Mouse (Mus musculus): ENCODE measurements at regions not wholly inside any gene's neighbourhood (a gene's known extent, or its start where the extent isn't known, plus 50 kb on each side); places are given as distances from the start of the nearest gene placed in this dataset.

GRCm38 (mm10) chr1:92749475-92749874, 82.0 kb upstream of the Gpc1 start:
- H3K4me2 ChIP-seq: no peak overlapping the region
- 64% methylated on average over 7 of the region's 7 CpGs for WGBS
- no peaks in the 10 kb centered on the region for H3K27me3 ChIP-seq
- no peak overlapping the region for H3K4me3 ChIP-seq
- no peak overlapping the region for H3K27ac ChIP-seq
- no peaks in the 10 kb centered on the region for H3K9me3 ChIP-seq
- H3K9ac ChIP-seq: no peak overlapping the region
- ATAC-seq (ENCODE audit: insufficient number of reproducible peaks, low FRiP score, low TSS enrichment, low read depth): no peak
- H3K36me3 ChIP-seq: no peaks in the 10 kb centered on the region
- peaks cover 24% of the 10 kb centered on the region for H3K4me1 ChIP-seq

- Histone ChIP-seq H3K4me1 (peaks cover 8% of the 10 kb centered on the region), H3K9ac (no peak overlapping the region), H3K9me3 (no peaks in the 10 kb centered on the region), H3K27me3 (no peaks in the 10 kb centered on the region), H3K27ac (no peak overlapping the region), H3K4me2 (no peak overlapping the region), H3K4me3 (no peak overlapping the region), H3K36me3 (no peaks in the 10 kb centered on the region)
- 59% methylated on average over 5 of the region's 5 CpGs for WGBS
- ATAC-seq (ENCODE audit: insufficient number of reproducible peaks, low FRiP score, low TSS enrichment, low read depth): no peak
Measured at GRCm38 (mm10) chr1:92745284-92745683, 86.2 kb upstream of the Gpc1 start.

GRCm38 (mm10) chr1:92744528-92745241, 86.8 kb upstream of the Gpc1 start:
- no peak overlapping the region for H3K9ac ChIP-seq
- ATAC-seq (ENCODE audit: insufficient number of reproducible peaks, low FRiP score, low TSS enrichment, low read depth): no peak
- no peak overlapping the region for H3K27ac ChIP-seq
- no peaks in the 10 kb centered on the region for H3K27me3 ChIP-seq
- no peaks in the 10 kb centered on the region for H3K9me3 ChIP-seq
- peaks cover 8% of the 10 kb centered on the region for H3K4me1 ChIP-seq
- H3K4me2 ChIP-seq: no peak overlapping the region
- H3K4me3 ChIP-seq: no peak overlapping the region
- H3K36me3 ChIP-seq: no peaks in the 10 kb centered on the region
- WGBS: 43% methylated on average over 9 of the region's 9 CpGs

- H3K4me3 ChIP-seq: no peak overlapping the region
- no peaks in the 10 kb centered on the region for H3K36me3 ChIP-seq
- H3K4me2 ChIP-seq: no peak overlapping the region
- no peak for ATAC-seq (ENCODE audit: insufficient number of reproducible peaks, low FRiP score, low TSS enrichment, low read depth)
- H3K9ac ChIP-seq: no peak overlapping the region
- no peak overlapping the region for H3K27ac ChIP-seq
- WGBS: 57% methylated on average over 4 of the region's 4 CpGs
- H3K4me1 ChIP-seq: peaks cover 8% of the 10 kb centered on the region
- H3K9me3 ChIP-seq: no peaks in the 10 kb centered on the region
- H3K27me3 ChIP-seq: no peaks in the 10 kb centered on the region
Measured at GRCm38 (mm10) chr1:92742881-92743621, 88.4 kb upstream of the Gpc1 start.

- Histone ChIP-seq H3K4me2 (no peak overlapping the region), H3K27ac (no peak overlapping the region), H3K4me1 (peaks cover 8% of the 10 kb centered on the region), H3K9me3 (no peaks in the 10 kb centered on the region), H3K9ac (no peak overlapping the region), H3K4me3 (no peak overlapping the region), H3K27me3 (no peaks in the 10 kb centered on the region), H3K36me3 (no peaks in the 10 kb centered on the region)
- ATAC-seq (ENCODE audit: insufficient number of reproducible peaks, low FRiP score, low TSS enrichment, low read depth): no peak
- WGBS: 87% methylated on average over 6 of the region's 6 CpGs
Measured at GRCm38 (mm10) chr1:92742300-92742699, 89.1 kb upstream of the Gpc1 start.

- no peak overlapping the region for H3K4me2 ChIP-seq
- no peaks in the 10 kb centered on the region for H3K27me3 ChIP-seq
- ATAC-seq (ENCODE audit: insufficient number of reproducible peaks, low FRiP score, low TSS enrichment, low read depth): no peak
- peaks cover 8% of the 10 kb centered on the region for H3K4me1 ChIP-seq
- no peak overlapping the region for H3K4me3 ChIP-seq
- H3K27ac ChIP-seq: no peak overlapping the region
- H3K36me3 ChIP-seq: no peaks in the 10 kb centered on the region
- no peaks in the 10 kb centered on the region for H3K9me3 ChIP-seq
- 83% methylated on average over 5 of the region's 5 CpGs for WGBS
- no peak overlapping the region for H3K9ac ChIP-seq
Measured at GRCm38 (mm10) chr1:92741047-92741446, 90.4 kb upstream of the Gpc1 start.

- H3K27me3 ChIP-seq: no peaks in the 10 kb centered on the region
- no peak overlapping the region for H3K9ac ChIP-seq
- no peak overlapping the region for H3K27ac ChIP-seq
- no peak for ATAC-seq (ENCODE audit: insufficient number of reproducible peaks, low FRiP score, low TSS enrichment, low read depth)
- H3K4me1 ChIP-seq: no peaks in the 10 kb centered on the region
- H3K4me3 ChIP-seq: no peak overlapping the region
- H3K36me3 ChIP-seq: no peaks in the 10 kb centered on the region
- no peaks in the 10 kb centered on the region for H3K9me3 ChIP-seq
- 36% methylated on average over 11 of the region's 11 CpGs for WGBS
- no peak overlapping the region for H3K4me2 ChIP-seq
Measured at GRCm38 (mm10) chr1:92737600-92738197, 89.1 kb upstream of the Otos start.

- Histone ChIP-seq H3K9ac (no peak overlapping the region), H3K27ac (no peak overlapping the region), H3K9me3 (no peaks in the 10 kb centered on the region), H3K27me3 (no peaks in the 10 kb centered on the region), H3K4me1 (no peaks in the 10 kb centered on the region), H3K36me3 (no peaks in the 10 kb centered on the region), H3K4me3 (no peak overlapping the region), H3K4me2 (no peak overlapping the region)
- 48% methylated on average over 7 of the region's 7 CpGs for WGBS
- ATAC-seq (ENCODE audit: insufficient number of reproducible peaks, low FRiP score, low TSS enrichment, low read depth): no peak
Measured at GRCm38 (mm10) chr1:92736411-92736810, 87.8 kb upstream of the Otos start.

- H3K27me3 ChIP-seq: no peaks in the 10 kb centered on the region
- H3K9me3 ChIP-seq: no peaks in the 10 kb centered on the region
- no peak overlapping the region for H3K4me3 ChIP-seq
- no peak for ATAC-seq (ENCODE audit: insufficient number of reproducible peaks, low FRiP score, low TSS enrichment, low read depth)
- H3K4me1 ChIP-seq: peaks cover 13% of the 10 kb centered on the region
- H3K36me3 ChIP-seq: no peaks in the 10 kb centered on the region
- 64% methylated on average over 8 of the region's 8 CpGs for WGBS
- no peak overlapping the region for H3K27ac ChIP-seq
- H3K9ac ChIP-seq: no peak overlapping the region
- no peak overlapping the region for H3K4me2 ChIP-seq
Measured at GRCm38 (mm10) chr1:92733732-92734131, 85.1 kb upstream of the Otos start.

GRCm38 (mm10) chr1:92731353-92732282, 83.0 kb upstream of the Otos start:
- H3K4me3 ChIP-seq: no peak overlapping the region
- H3K36me3 ChIP-seq: no peaks in the 10 kb centered on the region
- no peak overlapping the region for H3K27ac ChIP-seq
- no peak overlapping the region for H3K4me2 ChIP-seq
- WGBS: 79% methylated on average over 11 of the region's 11 CpGs
- no peaks in the 10 kb centered on the region for H3K9me3 ChIP-seq
- no peak for ATAC-seq (ENCODE audit: insufficient number of reproducible peaks, low FRiP score, low TSS enrichment, low read depth)
- no peaks in the 10 kb centered on the region for H3K27me3 ChIP-seq
- peaks cover 13% of the 10 kb centered on the region for H3K4me1 ChIP-seq
- H3K9ac ChIP-seq: no peak overlapping the region

- no peak overlapping the region for H3K9ac ChIP-seq
- peaks cover 13% of the 10 kb centered on the region for H3K4me1 ChIP-seq
- H3K4me3 ChIP-seq: no peak overlapping the region
- 44% methylated on average over 6 of the region's 6 CpGs for WGBS
- H3K9me3 ChIP-seq: no peaks in the 10 kb centered on the region
- no peaks in the 10 kb centered on the region for H3K27me3 ChIP-seq
- no peak for ATAC-seq (ENCODE audit: insufficient number of reproducible peaks, low FRiP score, low TSS enrichment, low read depth)
- H3K27ac ChIP-seq: no peak overlapping the region
- 0 out of 2 replicates have a peak overlapping the region, but pooled peaks have one; percentile 5 for H3K4me2 ChIP-seq
- no peaks in the 10 kb centered on the region for H3K36me3 ChIP-seq
Measured at GRCm38 (mm10) chr1:92730576-92730975, 81.9 kb upstream of the Otos start.
